Mouse (Mus musculus): ENCODE results near the gene Slc22a20. TPM values are rescaled to one million over a fixed set of nuclear protein-coding genes. Genes with fewer than 3 reads are reported as not detected.
A peak's percentile ranks its signal among the peaks of the same experiment; 100 is the strongest.

Gene Slc22a20
- polyA plus RNA-seq, 1 experiment from 2014 or later: not detected

DNA sequence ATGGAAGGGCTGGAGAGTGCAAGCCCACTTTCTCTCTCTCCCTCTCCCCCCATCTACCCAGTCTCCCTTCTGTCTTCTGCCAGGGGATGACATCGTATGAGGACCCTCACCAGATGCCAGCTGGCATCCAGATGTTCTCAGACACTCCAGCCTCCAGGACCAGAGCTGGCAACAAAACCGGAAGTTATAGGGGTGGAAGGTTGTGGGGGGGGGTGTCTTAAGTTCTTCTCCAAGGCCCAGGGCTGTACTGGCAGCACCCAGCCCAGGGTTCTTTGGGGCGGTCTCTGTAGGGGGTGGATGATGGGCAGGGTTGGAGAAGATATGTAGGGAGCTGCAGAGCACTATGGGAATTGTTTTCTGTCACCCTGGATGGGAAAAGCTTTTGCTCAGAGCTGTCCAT is 57.4 kb downstream of the Slc22a20 start:
- Histone ChIP-seq H3K4me1 (replicated peaks) (peaks cover 27% of the 10 kb centered on the region), H3K27ac (replicated peaks) (no peak overlapping the region), H3K4me3 (no peak overlapping the region), H3K36me3 (no peaks in the 10 kb centered on the region), H3K27me3 (no peaks in the 10 kb centered on the region), H3K9ac (no peak overlapping the region), H3K9me3 (no peaks in the 10 kb centered on the region), H3K4me2 (no peak overlapping the region)
- no peak for ATAC-seq (ENCODE audit: low FRiP score, low read depth)
- 77% methylated on average over 3 of the region's 3 CpGs for WGBS

DNA sequence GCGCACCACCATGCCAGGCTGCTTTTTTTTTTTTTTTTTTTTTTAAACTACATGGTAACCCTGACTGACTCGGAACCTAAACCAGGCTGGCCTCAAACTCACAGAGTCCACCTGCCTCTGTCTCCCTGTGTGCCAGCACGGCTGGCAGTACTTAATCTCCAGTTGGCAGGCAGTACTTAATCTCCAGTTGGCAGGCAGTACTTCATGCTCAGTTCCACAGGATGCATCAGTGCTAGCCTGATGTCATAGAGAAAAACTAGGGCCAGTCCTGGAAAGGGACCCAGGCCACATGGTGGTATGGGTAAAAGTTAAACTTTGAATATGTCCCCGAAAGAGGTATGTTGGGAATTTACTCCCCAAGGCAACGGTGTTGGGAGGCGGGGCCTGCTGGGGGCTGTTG is 57.8 kb downstream of the Slc22a20 start:
- no peaks in the 10 kb centered on the region for H3K36me3 ChIP-seq
- H3K4me1 ChIP-seq (replicated peaks): peaks cover 29% of the 10 kb centered on the region
- no peak for ATAC-seq (ENCODE audit: low FRiP score, low read depth)
- H3K4me3 ChIP-seq: no peak overlapping the region
- no peak overlapping the region for H3K27ac ChIP-seq (replicated peaks)
- H3K9me3 ChIP-seq: no peaks in the 10 kb centered on the region
- no peak overlapping the region for H3K4me2 ChIP-seq
- H3K27me3 ChIP-seq: no peaks in the 10 kb centered on the region
- no peak overlapping the region for H3K9ac ChIP-seq
- 77% methylated on average over 6 of the region's 6 CpGs for WGBS

DNA sequence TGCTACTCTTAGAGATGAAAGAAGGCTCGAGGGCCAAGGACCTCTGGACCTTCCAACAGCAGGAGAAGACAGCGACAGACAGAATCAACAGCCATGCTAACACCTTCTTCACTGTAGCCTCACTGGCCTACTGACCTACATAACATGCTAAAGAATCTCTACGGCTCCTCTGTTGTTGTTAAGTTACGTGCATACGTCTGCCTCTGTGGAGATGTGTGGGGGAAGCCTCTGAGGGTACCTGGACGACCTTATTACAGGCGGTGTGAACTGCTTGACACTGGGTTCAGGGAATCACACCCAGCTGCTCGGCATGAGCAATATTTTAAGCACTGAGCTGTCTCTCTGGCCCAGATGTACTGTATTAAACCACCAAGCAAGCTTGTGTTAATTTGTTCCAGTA is 58.4 kb downstream of the Slc22a20 start:
- WGBS: 78% methylated on average over 8 of the region's 8 CpGs

DNA sequence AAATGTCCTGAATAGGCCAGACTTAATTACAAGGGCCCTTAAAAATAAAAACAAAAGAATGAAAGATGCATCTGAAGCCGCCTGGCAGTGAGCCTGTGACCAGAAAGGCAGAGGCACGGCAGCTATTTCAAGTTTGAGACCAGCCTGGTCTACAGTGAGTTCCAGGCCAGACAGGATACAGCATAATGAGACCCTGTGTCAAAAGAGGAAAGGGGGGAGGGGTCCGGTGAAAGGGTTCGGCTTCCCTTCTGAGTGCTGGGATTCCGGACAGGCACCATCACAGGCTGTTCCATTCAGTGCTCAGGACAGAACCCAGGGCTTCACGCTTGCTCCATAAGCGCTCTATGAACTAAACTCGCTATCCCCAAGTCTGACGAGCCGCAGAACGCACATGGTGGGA is 58.9 kb downstream of the Slc22a20 start:
- ATAC-seq (ENCODE audit: low FRiP score, low read depth): no peak
- H3K9me3 ChIP-seq: no peaks in the 10 kb centered on the region
- no peak overlapping the region for H3K9ac ChIP-seq
- peaks cover 40% of the 10 kb centered on the region for H3K4me1 ChIP-seq (replicated peaks)
- no peak overlapping the region for H3K4me3 ChIP-seq
- no peaks in the 10 kb centered on the region for H3K27me3 ChIP-seq
- 73% methylated on average over 11 of the region's 11 CpGs for WGBS
- H3K4me2 ChIP-seq: no peak overlapping the region
- no peaks in the 10 kb centered on the region for H3K36me3 ChIP-seq
- H3K27ac ChIP-seq (replicated peaks): no peak overlapping the region

More for the DNA sequence above, 58.4 kb downstream of the Slc22a20 start:
- H3K9ac ChIP-seq: no peak overlapping the region
- no peak for ATAC-seq (ENCODE audit: low FRiP score, low read depth)
- no peaks in the 10 kb centered on the region for H3K27me3 ChIP-seq
- H3K27ac ChIP-seq (replicated peaks): no peak overlapping the region
- H3K4me2 ChIP-seq: no peak overlapping the region
- no peak overlapping the region for H3K4me3 ChIP-seq
- peaks cover 35% of the 10 kb centered on the region for H3K4me1 ChIP-seq (replicated peaks)
- H3K36me3 ChIP-seq: no peaks in the 10 kb centered on the region
- no peaks in the 10 kb centered on the region for H3K9me3 ChIP-seq

DNA sequence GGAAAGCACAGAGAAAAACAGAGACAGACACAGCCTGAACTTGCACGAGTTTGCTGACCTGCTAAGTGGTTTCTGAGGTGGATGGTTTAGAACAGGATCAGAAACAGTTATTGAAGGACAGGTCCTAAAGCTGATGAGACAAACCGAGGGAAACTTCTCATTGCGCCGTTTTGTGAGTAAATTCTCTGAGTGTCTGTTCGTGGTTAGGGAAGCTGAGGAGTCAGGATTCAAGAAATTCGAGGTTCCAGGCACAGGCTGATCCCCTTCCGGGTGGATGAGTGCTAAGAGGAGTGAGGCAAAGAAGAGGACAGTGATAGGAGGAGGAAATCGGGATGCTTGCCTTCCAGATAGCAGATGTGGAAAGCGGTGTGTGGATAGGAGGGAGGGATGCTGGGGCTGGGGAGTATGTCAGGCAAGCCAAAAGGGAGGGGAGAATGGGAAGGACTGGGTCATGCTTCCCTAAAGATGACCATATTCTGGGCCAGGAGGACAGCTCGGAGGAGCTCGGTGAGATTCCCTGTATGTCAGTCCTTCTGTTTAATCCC is 60.6 kb downstream of the Slc22a20 start:
- peaks cover 46% of the 10 kb centered on the region for H3K4me1 ChIP-seq (replicated peaks)
- WGBS: 33% methylated on average over 11 of the region's 11 CpGs
- no peaks in the 10 kb centered on the region for H3K36me3 ChIP-seq
- peak overlapping the region; percentile 80 for H3K9ac ChIP-seq
- H3K4me3 ChIP-seq: peak overlapping the region; percentile 63
- no peaks in the 10 kb centered on the region for H3K9me3 ChIP-seq
- ATAC-seq (ENCODE audit: low FRiP score, low read depth): no peak
- peak overlapping the region; percentile 81 for H3K4me2 ChIP-seq
- H3K27me3 ChIP-seq: no peaks in the 10 kb centered on the region
- H3K27ac ChIP-seq (replicated peaks): peak overlapping the region; percentile 89

DNA sequence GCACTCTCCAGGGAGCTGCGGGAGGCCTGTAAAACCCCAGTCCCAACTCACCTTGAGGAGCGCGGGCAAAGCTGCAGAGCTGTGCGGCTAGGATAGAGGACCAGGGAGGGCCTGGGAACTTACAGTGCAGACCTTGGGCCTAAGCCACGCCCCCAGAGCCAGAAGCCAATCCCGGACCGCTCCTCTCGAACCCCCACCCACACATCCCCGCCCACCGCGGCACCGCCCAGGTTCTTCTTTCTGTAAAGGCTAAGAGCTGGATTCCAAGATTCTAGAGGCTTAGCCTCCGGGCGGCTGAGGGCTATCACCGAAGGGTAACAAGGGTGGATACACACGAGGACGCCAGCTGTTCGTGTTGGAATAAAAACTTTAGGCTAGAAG is 61.2 kb downstream of the Slc22a20 start, which contains the start of gene Cdc42ep2:
TSS of gene Cdc42ep2 (minus strand) at position 104 of the 381 bp plus-strand sequence.
- peak; percentile 95 for ATAC-seq (ENCODE audit: low FRiP score, low read depth)
- Histone ChIP-seq H3K4me2 (peak within 1 kb of the TSS; percentile 81), H3K27ac (replicated peaks) (peak within 1 kb of the TSS; percentile 89), H3K9me3 (no peaks in the 10 kb centered on the region), H3K27me3 (no peaks in the 10 kb centered on the region), H3K9ac (peak within 1 kb of the TSS; percentile 80), H3K4me1 (replicated peaks) (peaks cover 43% of the 10 kb centered on the region), H3K4me3 (peak within 1 kb of the TSS; percentile 63), H3K36me3 (no peaks in the 10 kb centered on the region)
- WGBS: 0% methylated on average over 18 of the region's 18 CpGs

DNA sequence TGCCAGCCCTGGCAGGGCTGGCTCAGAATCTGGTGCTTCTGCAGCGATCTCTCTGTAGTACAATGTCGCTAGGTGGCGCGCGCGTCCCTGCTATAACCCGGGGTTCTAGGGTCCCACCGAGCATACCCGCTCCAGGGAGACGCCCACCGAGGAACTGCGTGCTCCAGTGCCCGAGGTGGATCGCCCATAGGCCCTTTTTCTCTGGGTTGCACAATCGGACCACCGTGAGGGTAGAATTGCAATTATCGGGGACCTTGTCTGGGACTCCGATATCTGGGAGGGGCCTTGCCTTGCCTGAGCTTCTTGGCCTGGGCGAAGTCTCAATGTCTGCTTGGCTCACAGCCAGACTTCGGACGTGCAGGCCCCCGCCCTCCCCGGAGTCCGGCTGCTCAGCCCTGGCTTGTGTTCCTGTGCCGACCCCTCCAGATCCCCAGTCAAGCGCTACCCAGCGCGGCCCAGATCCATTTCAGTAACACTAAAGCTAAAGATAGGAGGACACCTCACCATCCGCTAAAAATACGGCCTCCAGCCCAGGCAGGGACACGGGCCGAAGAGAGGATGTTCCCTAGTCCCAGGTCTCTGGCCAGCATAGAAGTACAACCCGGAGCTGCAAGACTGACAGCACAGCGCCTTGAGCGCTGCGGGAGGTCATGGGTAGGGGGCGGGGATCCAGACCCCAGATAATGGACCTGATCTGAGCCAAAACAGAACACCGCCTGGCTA is 61.8 kb downstream of the Slc22a20 start:
- H3K27ac ChIP-seq (replicated peaks): peak overlapping the region; percentile 89
- WGBS: under 1% methylated on average over 38 of the region's 38 CpGs
- H3K4me2 ChIP-seq: peak overlapping the region; percentile 81
- no peaks in the 10 kb centered on the region for H3K9me3 ChIP-seq
- peak overlapping the region; percentile 80 for H3K9ac ChIP-seq
- peak overlapping the region; percentile 63 for H3K4me3 ChIP-seq
- no peaks in the 10 kb centered on the region for H3K27me3 ChIP-seq
- ATAC-seq (ENCODE audit: low FRiP score, low read depth): peak; percentile 81
- peaks cover 41% of the 10 kb centered on the region for H3K4me1 ChIP-seq (replicated peaks)
- H3K36me3 ChIP-seq: no peaks in the 10 kb centered on the region

DNA sequence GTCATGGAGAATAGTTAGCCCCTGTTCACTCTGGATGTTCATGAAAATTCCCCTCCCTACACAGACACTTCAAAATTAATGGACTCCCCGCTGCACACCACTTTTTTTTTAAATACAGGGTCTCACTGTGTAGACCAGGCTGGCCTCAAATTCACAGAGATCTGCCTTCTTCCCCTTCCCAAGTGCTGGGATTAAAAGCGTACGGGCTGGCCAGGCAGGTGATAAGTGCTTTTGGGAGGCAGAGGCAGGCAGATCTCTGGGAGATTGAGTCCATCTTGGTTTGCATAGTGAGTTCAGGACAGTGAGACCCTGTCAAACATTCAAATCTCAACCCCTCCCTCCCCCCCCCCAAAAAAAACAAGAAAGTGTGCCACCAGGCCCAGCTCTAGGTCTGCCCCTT is 63.0 kb downstream of the Slc22a20 start:
- Histone ChIP-seq H3K4me1 (replicated peaks) (peaks cover 41% of the 10 kb centered on the region), H3K27ac (replicated peaks) (no peak overlapping the region), H3K9ac (no peak overlapping the region), H3K4me2 (peak overlapping the region; percentile 81), H3K27me3 (no peaks in the 10 kb centered on the region), H3K36me3 (peaks cover 5% of the 10 kb centered on the region; the same call in 1 of the 2 replicates), H3K4me3 (no peak overlapping the region), H3K9me3 (no peaks in the 10 kb centered on the region)
- 90% methylated on average over 3 of the region's 3 CpGs for WGBS
- no peak for ATAC-seq (ENCODE audit: low FRiP score, low read depth)

DNA sequence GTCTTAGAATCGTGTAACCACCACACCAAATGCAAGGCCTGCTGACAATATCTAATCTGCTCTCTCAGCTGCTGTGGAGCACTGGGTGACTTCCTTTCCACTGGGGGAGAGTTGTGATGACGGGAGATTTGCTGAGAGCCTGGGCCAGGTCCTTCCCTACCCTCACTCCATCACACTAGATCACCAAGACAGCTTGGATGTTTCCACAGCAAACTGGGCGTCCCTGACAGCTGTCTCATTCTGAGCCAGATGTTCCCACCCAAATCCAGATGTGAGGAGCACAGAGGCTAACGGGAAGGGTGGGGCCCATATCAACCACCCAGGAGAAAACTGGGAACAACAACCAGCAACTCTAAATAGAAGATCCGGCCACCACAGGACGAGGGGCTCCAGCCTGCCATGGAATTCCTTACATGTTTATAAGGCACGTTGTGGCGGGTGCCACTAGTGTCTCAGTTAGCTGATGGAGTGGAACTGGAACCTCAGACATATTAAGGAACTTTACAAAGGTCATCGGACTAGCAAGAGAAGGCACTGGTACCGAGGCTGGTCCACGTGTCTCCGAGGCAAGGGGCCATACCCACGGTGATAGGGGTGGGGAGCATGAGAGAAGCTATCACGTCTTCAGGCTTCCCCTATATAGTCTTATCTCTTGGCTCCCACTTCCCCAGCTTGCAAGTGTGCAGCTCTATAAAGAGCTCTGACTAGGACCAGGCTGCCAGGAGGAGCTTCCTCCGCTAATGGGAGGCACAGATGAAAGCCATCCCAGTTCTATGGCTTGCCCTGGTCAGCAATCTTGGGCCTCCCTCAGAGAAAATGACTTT is 63.6 kb downstream of the Slc22a20 start:
- no peaks in the 10 kb centered on the region for H3K9me3 ChIP-seq
- no peak overlapping the region for H3K9ac ChIP-seq
- H3K36me3 ChIP-seq: peaks cover 11% of the 10 kb centered on the region; the same call in 1 of the 2 replicates
- H3K4me1 ChIP-seq (replicated peaks): peaks cover 40% of the 10 kb centered on the region
- 80% methylated on average over 15 of the region's 15 CpGs for WGBS
- H3K4me2 ChIP-seq: peak overlapping the region; percentile 81
- H3K27me3 ChIP-seq: no peaks in the 10 kb centered on the region
- no peak overlapping the region for H3K27ac ChIP-seq (replicated peaks)
- no peak for ATAC-seq (ENCODE audit: low FRiP score, low read depth)
- no peak overlapping the region; the same call in 1 of the 2 replicates for H3K4me3 ChIP-seq

DNA sequence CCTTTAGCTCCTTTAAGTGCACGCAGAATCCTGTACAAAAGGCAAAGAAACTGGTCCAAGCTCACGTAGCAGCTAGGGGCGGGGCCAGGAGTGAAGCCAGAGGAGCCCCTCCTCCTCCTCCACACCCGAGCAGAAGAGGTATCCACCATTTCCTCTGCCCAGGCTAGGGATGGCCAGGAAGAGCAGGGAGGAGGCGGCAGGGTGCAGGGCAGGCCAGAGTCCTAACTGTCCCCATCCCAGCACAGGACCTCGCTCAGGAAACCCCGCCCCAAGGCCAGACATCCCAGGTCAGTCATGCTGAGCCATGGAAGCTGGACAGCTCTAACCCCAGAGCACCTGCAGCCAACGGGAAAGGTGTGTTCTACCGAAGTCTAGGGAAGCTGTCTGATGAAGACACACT is 64.2 kb downstream of the Slc22a20 start:
- no peak for ATAC-seq (ENCODE audit: low FRiP score, low read depth)
- Histone ChIP-seq H3K36me3 (peaks cover 16% of the 10 kb centered on the region; the same call in 1 of the 2 replicates), H3K9me3 (no peaks in the 10 kb centered on the region), H3K4me2 (peak overlapping the region; percentile 81), H3K27ac (replicated peaks) (no peak overlapping the region), H3K27me3 (no peaks in the 10 kb centered on the region), H3K9ac (peak overlapping the region; percentile 35; the same call in 1 of the 2 replicates), H3K4me1 (replicated peaks) (peaks cover 35% of the 10 kb centered on the region), H3K4me3 (no peak overlapping the region; the same call in 1 of the 2 replicates)
- 22% methylated on average over 9 of the region's 9 CpGs for WGBS
